Mouse (Mus musculus): ENCODE results near the gene Tubgcp4. TPM values are rescaled to one million over a fixed set of nuclear protein-coding genes. Genes with fewer than 3 reads are reported as not detected.

The Tubgcp4 gene
- polyA plus RNA-seq, 1 experiment from 2014 or later = 49.6 TPM

- H3K4me1 ChIP-seq (replicated peaks) = no peaks in the 10 kb centered on the region
- H3K27ac ChIP-seq (replicated peaks) = no peak overlapping the region
- H3K4me2 ChIP-seq = no peak overlapping the region
- no peak for ATAC-seq (ENCODE audit: low read depth)
- no peak overlapping the region for H3K9ac ChIP-seq
- no peaks in the 10 kb centered on the region for H3K27me3 ChIP-seq
- H3K36me3 ChIP-seq = peaks cover 84% of the 10 kb centered on the region
- H3K4me3 ChIP-seq = no peak overlapping the region
- no peaks in the 10 kb centered on the region for H3K9me3 ChIP-seq
Measured at GRCm38 (mm10) chr2:121219177-121219576, 48.7 kb downstream of the Tubgcp4 start.

GRCm38 (mm10) chr2:121219994-121220393 lies 49.5 kb downstream of the Tubgcp4 start:
- H3K4me1 ChIP-seq (replicated peaks) = no peaks in the 10 kb centered on the region
- no peak for ATAC-seq (ENCODE audit: low read depth)
- no peak overlapping the region for H3K27ac ChIP-seq (replicated peaks)
- no peaks in the 10 kb centered on the region for H3K9me3 ChIP-seq
- H3K4me2 ChIP-seq = no peak overlapping the region
- H3K36me3 ChIP-seq = peaks cover 83% of the 10 kb centered on the region
- no peak overlapping the region for H3K4me3 ChIP-seq
- no peaks in the 10 kb centered on the region for H3K27me3 ChIP-seq
- no peak overlapping the region for H3K9ac ChIP-seq

GRCm38 (mm10) chr2:121223010-121223409 lies 52.6 kb downstream of the Tubgcp4 start:
- Histone ChIP-seq H3K9me3 (no peaks in the 10 kb centered on the region), H3K27ac (replicated peaks) (no peak overlapping the region), H3K9ac (no peak overlapping the region), H3K4me2 (no peak overlapping the region), H3K4me1 (replicated peaks) (no peaks in the 10 kb centered on the region), H3K27me3 (no peaks in the 10 kb centered on the region), H3K36me3 (peaks cover 84% of the 10 kb centered on the region), H3K4me3 (no peak overlapping the region)
- 90% methylated on average over 2 of the region's 2 CpGs for WGBS
- no peak for ATAC-seq (ENCODE audit: low read depth)

GRCm38 (mm10) chr2:121228135-121228534 lies 57.7 kb downstream of the Tubgcp4 start:
- Histone ChIP-seq H3K4me3 (no peak overlapping the region), H3K9ac (no peak overlapping the region), H3K9me3 (no peaks in the 10 kb centered on the region), H3K27me3 (no peaks in the 10 kb centered on the region), H3K36me3 (peaks cover 86% of the 10 kb centered on the region), H3K4me2 (no peak overlapping the region), H3K27ac (replicated peaks) (no peak overlapping the region), H3K4me1 (replicated peaks) (no peaks in the 10 kb centered on the region)
- 91% methylated on average over 4 of the region's 4 CpGs for WGBS
- no peak for ATAC-seq (ENCODE audit: low read depth)

GRCm38 (mm10) chr2:121235460-121236072 lies 65.1 kb downstream of the Tubgcp4 start:
- no peak overlapping the region for H3K9ac ChIP-seq
- no peak overlapping the region for H3K4me3 ChIP-seq
- H3K36me3 ChIP-seq = peaks cover 89% of the 10 kb centered on the region
- 91% methylated on average over 8 of the region's 8 CpGs for WGBS
- no peaks in the 10 kb centered on the region for H3K27me3 ChIP-seq
- H3K27ac ChIP-seq (replicated peaks) = no peak overlapping the region
- no peaks in the 10 kb centered on the region for H3K4me1 ChIP-seq (replicated peaks)
- H3K9me3 ChIP-seq = no peaks in the 10 kb centered on the region
- ATAC-seq (ENCODE audit: low read depth) = no peak
- H3K4me2 ChIP-seq = no peak overlapping the region

GRCm38 (mm10) chr2:121239426-121239825 lies 69.0 kb downstream of the Tubgcp4 start:
- H3K36me3 ChIP-seq = peaks cover 89% of the 10 kb centered on the region
- H3K4me2 ChIP-seq = no peak overlapping the region
- ATAC-seq (ENCODE audit: low read depth) = no peak
- no peak overlapping the region for H3K9ac ChIP-seq
- H3K4me1 ChIP-seq (replicated peaks) = no peaks in the 10 kb centered on the region
- 92% methylated on average over 4 of the region's 4 CpGs for WGBS
- H3K27me3 ChIP-seq = no peaks in the 10 kb centered on the region
- H3K9me3 ChIP-seq = no peaks in the 10 kb centered on the region
- H3K4me3 ChIP-seq = no peak overlapping the region
- H3K27ac ChIP-seq (replicated peaks) = no peak overlapping the region

GRCm38 (mm10) chr2:121244099-121244498 lies 73.6 kb downstream of the Tubgcp4 start:
- H3K27ac ChIP-seq (replicated peaks) = no peak overlapping the region
- no peaks in the 10 kb centered on the region for H3K4me1 ChIP-seq (replicated peaks)
- no peak overlapping the region for H3K9ac ChIP-seq
- H3K36me3 ChIP-seq = peaks cover 90% of the 10 kb centered on the region
- ATAC-seq (ENCODE audit: low read depth) = no peak
- no peak overlapping the region for H3K4me2 ChIP-seq
- H3K4me3 ChIP-seq = no peak overlapping the region
- no peaks in the 10 kb centered on the region for H3K27me3 ChIP-seq
- 94% methylated on average over 5 of the region's 5 CpGs for WGBS
- H3K9me3 ChIP-seq = no peaks in the 10 kb centered on the region

Other genes starting within 250 kb of the Tubgcp4 start
- 32.6 and 33.6 TPM in 2 replicates for gene Ubr1, start 199.9 kb upstream of the Tubgcp4 start, polyA plus RNA-seq (2015; fragmentation: Nextera tagmentation; extraction: Ambion mirVana)
- 13.0 and 14.0 TPM in 2 replicates for gene Tmem62, start 193.6 kb upstream of the Tubgcp4 start, polyA plus RNA-seq (2015; fragmentation: Nextera tagmentation; extraction: Ambion mirVana)
- gene Ccndbp1, start 162.3 kb upstream of the Tubgcp4 start, polyA plus RNA-seq (2015; fragmentation: Nextera tagmentation; extraction: Ambion mirVana) = 76.9 and 83.6 TPM in 2 replicates
- gene Epb42, start 133.6 kb upstream of the Tubgcp4 start, polyA plus RNA-seq (2015; fragmentation: Nextera tagmentation; extraction: Ambion mirVana) = 0.99 and 1.0 TPM in 2 replicates
- gene Tgm5, start 84.8 kb upstream of the Tubgcp4 start, polyA plus RNA-seq (2015; fragmentation: Nextera tagmentation; extraction: Ambion mirVana) = 0.33 and 0.68 TPM in 2 replicates
- gene Tgm7, start 60.9 kb upstream of the Tubgcp4 start, polyA plus RNA-seq (2015; fragmentation: Nextera tagmentation; extraction: Ambion mirVana) = 0.08 TPM in 1 of 2 replicates, not detected in the other
- gene Adal, start 30.2 kb upstream of the Tubgcp4 start, polyA plus RNA-seq (2015; fragmentation: Nextera tagmentation; extraction: Ambion mirVana) = 33.3 and 35.8 TPM in 2 replicates
- gene Lcmt2, start 30.0 kb upstream of the Tubgcp4 start, polyA plus RNA-seq (2015; fragmentation: Nextera tagmentation; extraction: Ambion mirVana) = 18.3 and 21.2 TPM in 2 replicates
- gene Zscan29, start 471 bp downstream of the Tubgcp4 start, polyA plus RNA-seq (2015; fragmentation: Nextera tagmentation; extraction: Ambion mirVana) = 8.4 and 8.8 TPM in 2 replicates
- 151 and 181 TPM in 2 replicates for gene Trp53bp1, start 100.8 kb downstream of the Tubgcp4 start, polyA plus RNA-seq (2015; fragmentation: Nextera tagmentation; extraction: Ambion mirVana)
- 17.6 and 21.8 TPM in 2 replicates for gene Map1a, start 118.9 kb downstream of the Tubgcp4 start, polyA plus RNA-seq (2015; fragmentation: Nextera tagmentation; extraction: Ambion mirVana)
- gene Ppip5k1, start 184.7 kb downstream of the Tubgcp4 start, polyA plus RNA-seq (2015; fragmentation: Nextera tagmentation; extraction: Ambion mirVana) = 16.3 and 17.4 TPM in 2 replicates
- 54.0 and 60.8 TPM in 2 replicates for gene Ckmt1, start 187.1 kb downstream of the Tubgcp4 start, polyA plus RNA-seq (2015; fragmentation: Nextera tagmentation; extraction: Ambion mirVana)
- not detected in 2 replicates for gene Strc, start 216.5 kb downstream of the Tubgcp4 start, polyA plus RNA-seq (2015; fragmentation: Nextera tagmentation; extraction: Ambion mirVana)
- 453 and 473 TPM in 2 replicates for gene Pdia3, start 243.1 kb downstream of the Tubgcp4 start, polyA plus RNA-seq (2015; fragmentation: Nextera tagmentation; extraction: Ambion mirVana)
- gene Catsper2, start 243.1 kb downstream of the Tubgcp4 start, polyA plus RNA-seq (2015; fragmentation: Nextera tagmentation; extraction: Ambion mirVana) = 3.5 and 4.8 TPM in 2 replicates